Mouse (Mus musculus): ENCODE measurements around the gene Siae. TPM values are rescaled to one million over a fixed set of nuclear protein-coding genes. Genes with fewer than 3 reads are reported as not detected.

Gene Siae
- polyA plus RNA-seq, 1 experiment from 2014 or later = 7.0 TPM

DNA sequence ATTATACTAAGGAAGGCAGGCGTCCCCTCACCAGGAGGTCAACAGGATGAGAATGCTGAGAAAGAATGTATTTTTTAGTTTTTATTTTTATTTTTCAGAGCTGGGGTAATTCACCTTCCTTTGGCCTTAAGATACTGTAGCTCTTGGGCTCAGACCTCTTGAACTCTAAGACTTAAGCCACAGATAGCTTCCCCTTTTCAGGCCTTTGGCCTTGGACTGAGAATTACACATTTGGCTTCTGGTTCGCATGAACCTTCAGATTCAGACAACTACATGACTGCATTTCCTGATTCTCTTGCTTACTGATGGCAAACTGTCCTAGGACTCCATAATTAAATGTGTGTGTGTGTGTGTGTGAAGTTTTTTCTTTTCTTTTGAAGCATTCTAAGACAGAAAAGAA, 43.1 kb downstream of the Siae start:
- 92% methylated on average over 2 of the region's 2 CpGs for WGBS
- no peaks in the 10 kb centered on the region for H3K36me3 ChIP-seq
- no peak overlapping the region for H3K27ac ChIP-seq (replicated peaks)

DNA sequence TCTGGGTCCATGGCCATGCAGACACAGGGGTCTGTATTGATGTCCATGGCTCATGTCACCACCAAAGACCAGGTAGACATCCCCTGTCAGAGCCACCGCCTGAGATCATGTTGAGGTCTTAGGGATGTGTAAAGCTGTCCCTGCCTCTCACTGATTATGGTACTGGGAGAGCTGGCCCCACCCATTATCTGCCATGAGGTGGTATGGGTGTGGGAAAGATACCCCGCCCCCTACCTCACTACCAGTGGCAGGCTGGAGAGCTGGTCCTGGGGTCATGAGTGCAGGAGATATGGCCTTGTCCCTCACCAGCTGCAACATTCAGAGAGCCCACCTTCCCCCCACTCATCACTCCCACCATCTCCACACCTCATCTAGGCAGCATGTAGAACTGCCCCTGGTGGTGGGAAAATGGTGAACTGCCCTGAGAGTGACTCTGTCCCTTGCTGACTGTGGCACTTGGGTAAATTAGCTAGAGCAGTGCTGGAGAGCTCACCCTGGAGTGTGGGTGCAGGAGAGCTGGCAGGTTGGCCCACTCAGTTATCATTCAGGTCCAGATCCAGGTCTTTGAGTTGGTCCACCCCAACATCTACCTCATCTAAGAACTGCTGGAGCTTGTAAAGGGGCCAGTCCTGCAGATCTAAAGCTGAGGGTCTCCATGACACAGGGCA, 45.2 kb downstream of the Siae start:
- no peaks in the 10 kb centered on the region for H3K27me3 ChIP-seq (ENCODE audit: low read depth, poor library complexity, severe bottlenecking)
- no peaks in the 10 kb centered on the region for H3K4me1 ChIP-seq
- DNase-seq (ENCODE audit: low spot score) = no peak
- no peaks in the 10 kb centered on the region for H3K36me3 ChIP-seq
- H3K4me3 ChIP-seq = no peak overlapping the region
- WGBS = 91% methylated on average over 2 of the region's 2 CpGs
- H3K9me3 ChIP-seq (replicated peaks) = no peaks in the 10 kb centered on the region
- no peak overlapping the region for H3K27ac ChIP-seq (replicated peaks)

More for the DNA sequence above, 43.1 kb downstream of the Siae start:
- Histone ChIP-seq H3K4me1 (no peaks in the 10 kb centered on the region), H3K9me3 (replicated peaks) (no peaks in the 10 kb centered on the region), H3K4me3 (no peak overlapping the region), H3K27me3 (ENCODE audit: low read depth, poor library complexity, severe bottlenecking) (no peaks in the 10 kb centered on the region)
- no peak for DNase-seq (ENCODE audit: low spot score)

DNA sequence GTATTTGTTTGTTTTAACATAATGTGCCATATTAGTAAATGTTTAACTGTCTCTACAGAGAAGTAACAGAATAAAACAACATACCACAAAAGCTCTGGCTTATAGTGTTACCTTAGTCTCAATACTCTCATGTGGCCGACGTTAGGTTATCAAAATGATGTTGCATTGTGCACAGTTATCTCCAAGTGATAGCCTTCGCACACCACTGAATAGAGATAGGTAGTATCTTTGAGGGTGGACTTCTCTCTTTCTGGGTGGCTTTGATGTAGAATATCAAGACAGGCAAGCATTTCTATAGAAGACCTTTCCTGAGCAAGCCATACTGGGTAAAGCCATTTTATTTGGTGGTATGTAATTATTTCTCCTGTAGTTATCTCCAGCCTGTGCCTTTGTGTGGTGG, 49.6 kb downstream of the Siae start:
- Histone ChIP-seq H3K4me3 (no peak overlapping the region), H3K27ac (replicated peaks) (no peak overlapping the region), H3K4me1 (no peaks in the 10 kb centered on the region), H3K36me3 (no peaks in the 10 kb centered on the region), H3K9me3 (replicated peaks) (no peaks in the 10 kb centered on the region), H3K27me3 (ENCODE audit: low read depth, poor library complexity, severe bottlenecking) (no peaks in the 10 kb centered on the region; the same call in 1 of the 2 replicates)
- 90% methylated on average over 3 of the region's 3 CpGs for whole genome bisulfite sequencing
- DNase-seq (ENCODE audit: low spot score) = no peak

DNA sequence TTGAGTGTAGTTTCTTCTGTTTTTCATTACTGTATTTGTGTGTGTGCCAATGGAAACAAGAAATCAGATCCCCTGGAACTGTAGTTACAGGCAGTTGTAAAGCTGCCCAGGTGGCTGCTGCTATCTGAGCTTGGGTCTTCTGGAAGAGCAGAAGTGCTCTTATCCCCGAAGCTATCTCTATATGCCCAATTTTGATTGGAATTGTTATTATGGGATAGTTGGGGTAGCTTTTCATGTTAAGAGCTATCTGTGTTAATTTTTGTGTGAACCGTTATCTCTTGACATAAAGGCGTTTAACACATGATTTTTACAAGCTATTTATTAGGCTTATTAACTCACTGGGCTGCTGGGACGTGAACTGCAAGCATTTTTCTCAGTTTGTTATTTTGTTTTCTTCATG, 54.1 kb downstream of the Siae start:
- no peak overlapping the region for H3K27ac ChIP-seq (replicated peaks)
- H3K27me3 ChIP-seq (ENCODE audit: low read depth, poor library complexity, severe bottlenecking) = peaks cover 29% of the 10 kb centered on the region
- 76% methylated on average over 4 of the region's 4 CpGs for WGBS
- DNase-seq (ENCODE audit: low spot score) = no peak
- peaks cover 13% of the 10 kb centered on the region for H3K4me1 ChIP-seq
- no peak overlapping the region for H3K4me3 ChIP-seq
- no peaks in the 10 kb centered on the region for H3K36me3 ChIP-seq
- no peaks in the 10 kb centered on the region for H3K9me3 ChIP-seq (replicated peaks)

DNA sequence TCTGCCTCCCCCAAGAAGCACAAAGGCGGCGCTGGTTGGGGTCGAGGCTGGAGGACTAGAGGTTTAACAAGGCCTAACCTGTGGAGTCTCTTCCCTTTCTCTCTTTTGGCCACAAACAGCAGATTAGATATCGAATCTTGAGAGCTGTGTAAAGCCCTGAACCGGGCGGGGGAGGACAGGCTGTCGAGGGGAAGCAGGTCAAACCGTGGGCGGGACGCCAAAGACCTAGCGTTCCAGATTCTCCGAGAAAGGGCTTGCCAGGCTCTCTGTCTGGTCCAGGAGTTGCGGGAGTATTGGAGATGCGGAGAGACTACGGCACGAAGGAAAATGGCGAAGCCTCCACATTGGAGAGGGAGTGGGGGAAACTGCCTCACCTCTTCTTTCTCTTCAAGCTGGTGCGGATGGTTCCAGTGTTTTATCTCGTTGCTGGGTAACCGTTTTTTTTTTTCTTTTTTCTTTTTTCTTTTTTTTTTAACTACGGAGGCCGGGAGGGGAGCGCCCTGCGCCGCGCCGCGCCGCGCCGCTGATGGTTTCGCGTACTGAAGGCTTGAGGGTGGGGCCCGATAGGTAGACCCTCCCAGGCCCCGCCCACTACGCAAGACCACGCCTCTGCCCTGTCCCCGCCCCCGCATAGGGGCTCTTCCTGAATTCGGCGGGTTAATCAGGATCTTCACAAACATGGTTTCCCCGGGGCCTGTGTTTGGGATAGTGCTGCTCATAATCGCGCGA, 57.8 kb downstream of the Siae start, which contains the start of gene Spa17:
Gene Spa17 (minus strand): TSS at position 541 of the 729 bp plus-strand sequence.
- Histone ChIP-seq H3K4me1 (peaks cover 13% of the 10 kb centered on the region), H3K36me3 (no peaks in the 10 kb centered on the region), H3K9me3 (replicated peaks) (no peaks in the 10 kb centered on the region), H3K4me3 (peak within 1 kb of the TSS; percentile 64), H3K27me3 (ENCODE audit: low read depth, poor library complexity, severe bottlenecking) (peaks cover 50% of the 10 kb centered on the region), H3K27ac (replicated peaks) (peak within 1 kb of the TSS; percentile 88)
- under 1% methylated on average over 45 of the region's 45 CpGs for WGBS
- DNase-seq (ENCODE audit: low spot score) = peak; percentile 89

DNA sequence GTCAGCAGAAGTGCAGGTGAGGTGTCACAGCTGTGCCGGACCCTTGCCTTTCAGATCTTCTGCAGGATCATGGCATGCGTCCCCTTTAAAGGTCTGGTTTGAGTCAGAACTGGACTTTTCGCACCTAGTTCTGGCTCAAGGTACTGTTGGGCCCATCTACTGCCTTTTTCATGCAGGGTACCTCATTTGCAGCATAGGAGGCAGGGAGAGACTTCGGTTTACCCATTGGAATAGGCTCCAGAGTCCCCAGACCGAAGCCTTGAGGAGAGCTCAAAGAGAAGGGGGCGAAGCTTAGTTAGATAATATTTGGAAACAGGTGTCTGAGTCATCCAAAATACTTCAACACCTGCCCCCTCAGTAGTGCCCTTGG, 58.4 kb downstream of the Siae start:
- Histone ChIP-seq H3K4me1 (peaks cover 13% of the 10 kb centered on the region), H3K4me3 (peak overlapping the region; percentile 64), H3K9me3 (replicated peaks) (no peaks in the 10 kb centered on the region), H3K27ac (replicated peaks) (peak overlapping the region; percentile 88), H3K27me3 (ENCODE audit: low read depth, poor library complexity, severe bottlenecking) (peaks cover 56% of the 10 kb centered on the region), H3K36me3 (no peaks in the 10 kb centered on the region)
- no peak for DNase-seq (ENCODE audit: low spot score)
- 23% methylated on average over 6 of the region's 6 CpGs for WGBS

DNA sequence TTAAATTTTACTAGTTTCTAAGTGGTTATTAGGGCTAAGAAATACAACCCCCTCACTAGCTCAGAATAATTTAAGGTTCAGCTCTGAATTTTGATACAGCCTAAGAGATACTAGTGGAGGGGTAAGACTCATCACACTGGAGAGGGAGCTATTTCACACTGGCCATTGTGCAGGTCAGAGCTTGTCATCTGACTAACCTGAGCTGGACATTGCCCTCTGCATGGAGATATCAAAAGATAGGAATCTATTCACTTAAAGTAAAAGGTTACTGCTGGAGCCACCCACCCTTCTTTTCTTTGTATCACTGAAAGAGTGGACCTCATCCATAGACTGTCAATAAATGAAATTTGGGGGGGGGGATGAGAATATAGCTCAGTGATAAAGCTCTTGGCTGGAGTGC, 58.8 kb downstream of the Siae start:
- Histone ChIP-seq H3K36me3 (no peaks in the 10 kb centered on the region), H3K4me3 (peak overlapping the region; percentile 64), H3K27ac (replicated peaks) (no peak overlapping the region), H3K4me1 (peaks cover 13% of the 10 kb centered on the region), H3K27me3 (ENCODE audit: low read depth, poor library complexity, severe bottlenecking) (peaks cover 57% of the 10 kb centered on the region), H3K9me3 (replicated peaks) (no peaks in the 10 kb centered on the region)
- DNase-seq (ENCODE audit: low spot score) = no peak

DNA sequence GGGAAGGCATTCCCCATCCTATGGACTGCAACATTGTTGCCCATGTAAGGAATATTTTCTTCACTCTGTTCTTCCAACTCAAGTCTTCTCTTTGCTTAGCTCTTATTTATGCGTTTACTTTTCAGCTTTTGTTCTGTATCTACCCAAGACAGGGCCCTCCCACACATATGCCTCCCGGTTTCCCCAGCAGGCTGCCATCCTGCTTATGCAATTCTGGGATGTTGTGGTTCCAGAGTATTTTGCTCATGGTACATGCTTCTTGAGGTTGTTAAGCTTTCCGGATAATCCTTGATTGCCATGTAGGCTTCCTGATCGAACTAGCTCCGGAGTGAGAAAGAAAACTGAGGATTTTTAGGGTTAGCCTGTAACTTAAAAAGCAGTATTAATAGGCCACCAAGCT, 59.7 kb downstream of the Siae start:
- H3K4me1 ChIP-seq = peaks cover 13% of the 10 kb centered on the region
- H3K36me3 ChIP-seq = no peaks in the 10 kb centered on the region
- no peak for DNase-seq (ENCODE audit: low spot score)
- H3K27ac ChIP-seq (replicated peaks) = no peak overlapping the region
- H3K9me3 ChIP-seq (replicated peaks) = no peaks in the 10 kb centered on the region
- peaks cover 55% of the 10 kb centered on the region for H3K27me3 ChIP-seq (ENCODE audit: low read depth, poor library complexity, severe bottlenecking)
- WGBS = 75% methylated on average over 5 of the region's 5 CpGs
- no peak overlapping the region for H3K4me3 ChIP-seq

DNA sequence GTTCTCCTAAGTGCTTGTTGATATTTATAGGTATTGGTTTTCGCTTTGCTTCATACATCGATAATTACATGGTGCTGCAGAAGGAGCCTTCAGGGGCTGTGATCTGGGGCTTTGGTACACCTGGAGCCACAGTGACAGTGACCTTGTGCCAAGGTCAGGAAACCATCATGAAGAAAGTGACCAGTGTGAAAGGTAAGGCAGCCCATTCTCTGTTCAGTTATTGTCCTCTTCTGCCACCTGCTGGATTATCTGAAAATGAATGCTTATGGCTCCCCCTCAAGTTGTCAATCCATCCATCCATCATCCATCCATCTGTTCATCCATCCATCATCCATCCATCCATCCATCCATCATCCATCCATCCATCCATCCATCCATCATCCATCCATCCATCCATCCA, 61.3 kb downstream of the Siae start:
- H3K4me3 ChIP-seq = no peak overlapping the region
- WGBS = 61% methylated on average over 2 of the region's 2 CpGs
- no peaks in the 10 kb centered on the region for H3K36me3 ChIP-seq
- no peaks in the 10 kb centered on the region for H3K9me3 ChIP-seq (replicated peaks)
- peak; percentile 25 for DNase-seq (ENCODE audit: low spot score)
- no peak overlapping the region for H3K27ac ChIP-seq (replicated peaks)
- H3K4me1 ChIP-seq = peaks cover 13% of the 10 kb centered on the region
- peaks cover 43% of the 10 kb centered on the region for H3K27me3 ChIP-seq (ENCODE audit: low read depth, poor library complexity, severe bottlenecking)

DNA sequence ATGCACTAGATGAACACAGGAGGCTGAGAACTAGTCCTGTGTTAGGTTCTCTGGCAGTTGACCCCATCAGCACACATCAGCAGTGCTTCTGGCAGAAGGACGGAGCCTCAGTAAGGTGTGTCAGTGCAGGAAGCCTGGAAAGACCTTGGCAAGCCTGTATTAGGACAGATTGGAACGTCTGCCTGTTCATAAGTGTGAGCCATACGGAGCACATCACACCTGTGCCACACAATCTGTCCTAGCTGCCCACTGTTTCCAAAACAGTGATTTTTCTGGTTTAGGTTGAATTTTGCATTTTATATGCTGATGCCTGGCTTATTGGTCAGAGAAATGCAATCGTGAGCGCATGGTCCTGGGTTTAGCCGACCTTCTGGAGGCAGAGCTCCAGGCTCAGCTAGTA, 65.8 kb downstream of the Siae start:
- peaks cover 23% of the 10 kb centered on the region for H3K27me3 ChIP-seq (ENCODE audit: low read depth, poor library complexity, severe bottlenecking)
- H3K27ac ChIP-seq (replicated peaks) = no peak overlapping the region
- no peaks in the 10 kb centered on the region for H3K9me3 ChIP-seq (replicated peaks)
- no peak overlapping the region for H3K4me3 ChIP-seq
- WGBS = 85% methylated on average over 6 of the region's 6 CpGs
- peaks cover 14% of the 10 kb centered on the region for H3K4me1 ChIP-seq
- no peak for DNase-seq (ENCODE audit: low spot score)
- no peaks in the 10 kb centered on the region for H3K36me3 ChIP-seq

DNA sequence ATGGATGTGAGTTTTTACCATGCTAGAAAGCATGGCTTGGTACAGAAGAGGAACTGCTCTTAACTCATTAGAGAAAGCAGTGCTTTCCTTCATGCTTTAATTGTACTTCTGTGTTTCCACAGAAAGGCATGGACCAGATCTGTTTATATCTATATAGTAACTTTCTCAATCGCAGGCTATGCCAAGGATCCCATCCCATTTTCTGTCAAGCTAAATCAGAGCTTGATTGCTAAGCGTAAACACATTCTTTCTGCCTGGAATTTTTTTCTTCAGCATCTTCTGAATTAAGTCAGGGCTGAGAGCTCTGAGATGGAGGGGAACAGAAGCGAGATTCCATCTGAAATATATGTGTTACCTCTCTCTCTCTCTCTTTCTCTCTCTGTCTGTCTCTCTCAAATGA, 68.5 kb downstream of the Siae start:
- no peaks in the 10 kb centered on the region for H3K9me3 ChIP-seq (replicated peaks)
- peaks cover 20% of the 10 kb centered on the region for H3K4me1 ChIP-seq
- no peak overlapping the region for H3K27ac ChIP-seq (replicated peaks)
- 85% methylated on average over 3 of the region's 3 CpGs for WGBS
- no peak for DNase-seq (ENCODE audit: low spot score)
- no peaks in the 10 kb centered on the region for H3K36me3 ChIP-seq
- H3K4me3 ChIP-seq = no peak overlapping the region
- peaks cover 8% of the 10 kb centered on the region; the same call in 1 of the 2 replicates for H3K27me3 ChIP-seq (ENCODE audit: low read depth, poor library complexity, severe bottlenecking)

DNA sequence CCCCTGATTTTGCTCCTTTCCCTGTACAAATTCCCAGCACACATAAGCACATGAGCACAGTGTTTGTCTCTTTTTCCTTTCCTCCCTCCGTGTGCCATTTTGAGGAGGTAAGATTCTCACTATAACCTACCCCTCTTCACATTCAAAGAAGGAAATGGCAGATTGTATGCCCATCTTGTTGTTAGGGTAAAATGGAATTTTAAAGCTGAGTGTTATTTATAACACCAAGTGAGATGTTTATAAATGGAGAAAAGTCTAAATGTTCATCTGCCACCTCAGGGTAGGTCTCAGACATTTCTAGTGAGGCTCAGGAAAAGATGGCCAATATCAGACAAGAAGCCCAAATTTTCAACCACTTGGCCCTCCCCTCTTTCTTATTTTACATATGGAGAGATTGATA, 69.0 kb downstream of the Siae start:
- peaks cover 20% of the 10 kb centered on the region for H3K4me1 ChIP-seq
- H3K27me3 ChIP-seq (ENCODE audit: low read depth, poor library complexity, severe bottlenecking) = peaks cover 8% of the 10 kb centered on the region; the same call in 1 of the 2 replicates
- no peak overlapping the region for H3K27ac ChIP-seq (replicated peaks)
- H3K9me3 ChIP-seq (replicated peaks) = no peaks in the 10 kb centered on the region
- DNase-seq (ENCODE audit: low spot score) = no peak
- no peak overlapping the region for H3K4me3 ChIP-seq
- H3K36me3 ChIP-seq = no peaks in the 10 kb centered on the region
- 86% methylated on average over 1 of the region's 1 CpGs for WGBS

DNA sequence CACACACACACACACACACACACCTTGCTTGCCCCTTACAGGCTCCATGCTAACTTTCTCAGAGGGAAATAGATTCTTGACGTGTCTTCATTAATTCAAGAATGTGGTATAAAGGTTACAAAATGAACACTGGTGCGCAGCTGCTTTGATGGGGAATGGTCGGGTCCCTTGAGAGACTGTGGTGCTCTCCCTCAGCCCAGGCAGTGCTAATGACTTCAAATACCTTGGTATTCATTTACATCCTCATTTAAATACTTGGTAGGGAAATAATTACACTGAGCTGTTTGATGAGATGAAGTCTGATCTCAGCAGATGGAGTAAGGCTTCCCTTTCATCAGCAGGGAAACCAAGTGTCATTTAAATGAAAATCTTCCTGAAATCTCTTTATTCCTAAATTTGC, 69.6 kb downstream of the Siae start:
- Histone ChIP-seq H3K36me3 (no peaks in the 10 kb centered on the region), H3K9me3 (replicated peaks) (no peaks in the 10 kb centered on the region), H3K4me3 (no peak overlapping the region), H3K4me1 (peaks cover 20% of the 10 kb centered on the region), H3K27ac (replicated peaks) (peak overlapping the region; percentile 29; the same call in 1 of the 2 replicates), H3K27me3 (ENCODE audit: low read depth, poor library complexity, severe bottlenecking) (peaks cover 8% of the 10 kb centered on the region; the same call in 1 of the 2 replicates)
- WGBS = 46% methylated on average over 3 of the region's 3 CpGs
- DNase-seq (ENCODE audit: low spot score) = no peak

Measured in midbrain, embryonic 10.5 days (tissue).